Mouse (Mus musculus) heart, embryonic 14.5 days (tissue): Measurements from ENCODE around the gene Fer. TPM values are rescaled to one million over a fixed set of nuclear protein-coding genes. Genes with fewer than 3 reads are reported as not detected.

Experiments
- ATAC-seq: fragments of 200-750 bp; cut with Nextera tagmentation; 2 replicates; pipeline ENCODE4 v1.8.0; 2017; ENCODE audit warnings: low read depth, moderate TSS enrichment; ENCODE audit not compliant: insufficient number of reproducible peaks, insufficient read depth, low FRiP score
- H3K27ac ChIP-seq, 2 experiments: fragments of 200-500 bp in 1 of 2; fragments of 300-500 bp in 1 of 2; sonication (generic) in 1 of 2; replicated peaks in 1 of 2; 2 replicates each; pipeline ENCODE4 v1.5.1; 2012 to 2014; ENCODE audit warnings: low read depth in 2 of 2, low read length in 2 of 2, control low read depth in 1 of 2, mild to moderate bottlenecking in 1 of 2, mixed read lengths in 1 of 2; ENCODE audit not compliant: control insufficient read depth in 1 of 2, insufficient read depth in 1 of 2
- H3K27me3 ChIP-seq: fragments of 300-500 bp; sonication (generic); 2 replicates; pipeline ENCODE4 v1.6.1; 2014; ENCODE audit warnings: mild to moderate bottlenecking, low read length, control low read depth; ENCODE audit not compliant: control insufficient read depth, insufficient read depth
- H3K36me3 ChIP-seq: fragments of 300-500 bp; sonication (generic); 2 replicates; pipeline ENCODE4 v1.6.1; 2014; ENCODE audit warnings: mild to moderate bottlenecking, control low read depth, low read length, mixed read lengths; ENCODE audit not compliant: control insufficient read depth, insufficient read depth
- H3K4me1 ChIP-seq, 2 experiments: fragments of 200-500 bp in 1 of 2; fragments of 300-500 bp in 1 of 2; sonication (generic) in 1 of 2; 2 replicates each; pipeline ENCODE4 v1.6.1; 2012 to 2014; ENCODE audit warnings: low read length in 2 of 2, control low read depth in 1 of 2, mixed read lengths in 1 of 2; ENCODE audit not compliant: control insufficient read depth in 2 of 2, insufficient read depth in 2 of 2
- H3K4me2 ChIP-seq: fragments of 300-500 bp; sonication (generic); 2 replicates; pipeline ENCODE4 v1.6.1; 2014; ENCODE audit warnings: mild to moderate bottlenecking, low read length
- H3K4me3 ChIP-seq, 2 experiments: fragments of 200-500 bp in 1 of 2; fragments of 300-500 bp in 1 of 2; sonication (generic) in 1 of 2; 2 replicates each; pipeline ENCODE4 v1.5.1; 2012 to 2014; ENCODE audit warnings: low read length in 2 of 2, mild to moderate bottlenecking in 2 of 2, control low read depth in 1 of 2, low read depth in 1 of 2, moderate library complexity in 1 of 2; ENCODE audit not compliant: control insufficient read depth in 1 of 2, insufficient read depth in 1 of 2
- H3K9ac ChIP-seq: fragments of 300-500 bp; sonication (generic); 2 replicates; pipeline ENCODE4 v1.6.1; 2014; ENCODE audit warnings: mild to moderate bottlenecking, low read length
- H3K9me3 ChIP-seq: fragments of 300-500 bp; sonication (generic); 2 replicates; pipeline ENCODE4 v1.6.1; 2016; ENCODE audit warnings: low read length, control low read depth; ENCODE audit not compliant: control insufficient read depth
- whole genome bisulfite sequencing: fragments of 180-500 bp; shearing (Covaris S2); extraction: QIAGEN DNeasy Blood & Tissue Kit; methylation state at CpG from one replicate; pipeline ENCODE4 v1.1.7; 2014; 5-methylcytosine and 5-hydroxymethylcytosine counted together
- polyA plus RNA-seq: library from polyadenylated mRNA; unstranded; fragments of >200 nt; fragmentation: Nextera tagmentation; extraction: Ambion mirVana; gene quantifications from 2 replicates; pipeline ENCODE4 v1.2.1, GENCODE M21; 2014

Gene Fer
- polyA plus RNA-seq, 1 experiment from 2014 or later: 26.0 TPM

DNA sequence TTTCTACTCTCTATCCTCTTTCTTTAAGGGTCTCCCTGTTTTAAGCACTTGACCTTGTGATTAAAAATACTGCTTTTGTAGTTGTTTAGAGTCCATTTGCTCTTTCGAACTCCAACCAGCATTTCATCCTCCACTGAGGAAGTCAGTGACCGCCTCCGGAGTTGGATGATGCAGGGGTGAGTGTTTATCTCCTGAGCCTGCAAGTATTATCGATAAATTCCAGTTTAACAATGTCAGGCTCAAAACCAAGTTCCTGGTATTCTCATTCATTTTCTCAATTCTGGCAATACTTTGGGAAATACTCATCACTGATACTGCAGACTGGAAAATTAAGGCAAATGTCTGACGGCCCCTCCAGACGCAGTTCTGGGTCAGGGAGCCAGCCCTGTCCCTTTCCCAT is 13.7 kb upstream of the Fer start:
- Histone ChIP-seq H3K4me2 (peak overlapping the region; percentile 61), H3K36me3 (no peaks in the 10 kb centered on the region), H3K9me3 (no peaks in the 10 kb centered on the region), H3K27ac (peak overlapping the region; percentile 66 to 73), H3K4me1 (no peaks in the 10 kb centered on the region; a peak in 1 of 4 replicates), H3K9ac (peak overlapping the region; percentile 89), H3K27me3 (no peaks in the 10 kb centered on the region), H3K4me3 (peak overlapping the region; percentile 68 to 90)
- no peak for ATAC-seq
- 4% methylated on average over 6 of the region's 6 CpGs for WGBS

DNA sequence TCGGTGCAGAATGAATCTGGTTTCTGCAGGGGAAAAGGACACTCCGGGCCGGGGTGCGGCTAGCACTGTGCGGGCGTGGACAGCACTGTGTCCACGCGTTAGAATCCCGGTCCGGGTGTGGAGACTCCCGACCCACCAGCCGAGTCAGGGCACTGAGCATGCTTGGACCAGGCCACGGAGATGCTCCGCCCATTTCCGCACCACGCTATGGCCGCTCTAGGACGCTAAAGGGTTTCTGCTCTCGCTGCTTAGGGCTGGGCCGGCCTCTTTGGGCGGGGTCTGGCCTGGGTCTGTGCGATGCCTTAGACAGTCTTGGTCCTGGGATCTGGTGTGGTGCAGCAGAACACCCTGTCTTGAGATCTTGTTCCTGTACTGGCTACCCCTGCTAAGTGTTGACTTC is 13.3 kb upstream of the Fer start:
- H3K4me3 ChIP-seq: peak overlapping the region; percentile 68 to 90
- peak overlapping the region; percentile 89 for H3K9ac ChIP-seq
- peak overlapping the region; percentile 66 to 73 for H3K27ac ChIP-seq
- peak; percentile 99 for ATAC-seq
- H3K4me1 ChIP-seq: no peaks in the 10 kb centered on the region; a peak in 1 of 4 replicates
- no peaks in the 10 kb centered on the region for H3K36me3 ChIP-seq
- H3K27me3 ChIP-seq: no peaks in the 10 kb centered on the region
- 2% methylated on average over 22 of the region's 22 CpGs for WGBS
- H3K4me2 ChIP-seq: peak overlapping the region; percentile 61
- H3K9me3 ChIP-seq: no peaks in the 10 kb centered on the region

DNA sequence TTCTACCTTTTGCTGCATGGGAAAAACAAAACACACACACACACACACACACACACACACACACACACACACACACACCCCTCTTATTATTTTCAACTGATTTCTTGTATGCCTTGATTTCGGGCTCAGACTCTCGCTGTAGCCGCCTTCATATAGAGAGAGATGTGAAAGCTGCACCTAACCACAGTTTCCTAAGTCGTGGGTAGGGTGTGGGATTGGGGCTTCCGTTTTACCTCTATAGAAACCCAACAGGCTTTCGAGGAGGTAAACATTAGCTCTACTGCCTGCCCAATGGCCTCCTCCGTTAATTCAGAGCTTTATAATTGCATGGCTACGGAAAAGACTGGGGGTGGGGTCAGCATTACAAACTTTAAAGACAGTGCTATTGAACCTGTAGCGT is 12.8 kb upstream of the Fer start:
- Histone ChIP-seq H3K27ac (no peak overlapping the region), H3K4me1 (no peaks in the 10 kb centered on the region; a peak in 1 of 4 replicates), H3K9ac (no peak overlapping the region), H3K4me2 (peak overlapping the region; percentile 61), H3K27me3 (no peaks in the 10 kb centered on the region), H3K36me3 (no peaks in the 10 kb centered on the region), H3K9me3 (no peaks in the 10 kb centered on the region), H3K4me3 (no peak overlapping the region)
- 90% methylated on average over 9 of the region's 9 CpGs for WGBS
- 0 out of 2 replicates have a peak, but pooled peaks have one; percentile 4 for ATAC-seq

DNA sequence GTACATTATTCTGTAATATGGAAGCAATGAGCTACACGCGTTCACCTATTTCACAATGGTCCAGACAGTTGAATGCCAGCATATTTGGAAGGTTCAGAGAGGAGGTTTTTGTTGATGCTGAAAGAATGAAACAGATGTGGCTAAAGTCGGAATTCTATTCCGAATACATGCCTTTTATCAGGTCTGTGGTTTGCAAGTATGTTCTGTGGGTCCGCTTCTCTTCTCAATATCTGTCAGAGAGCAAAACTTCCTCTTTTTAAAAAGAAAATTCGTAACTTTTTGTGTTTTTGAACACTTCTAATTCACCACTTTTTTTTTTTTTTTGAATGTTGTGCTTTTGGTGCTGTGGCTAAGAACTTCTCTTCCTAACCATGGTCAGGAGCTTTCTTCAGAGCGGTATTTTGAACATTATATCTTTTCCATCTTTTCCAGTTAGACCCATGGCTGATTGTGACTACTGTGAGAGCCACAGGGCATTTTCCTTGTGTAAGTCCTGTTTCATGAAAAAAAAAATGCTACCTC is 5.8 kb upstream of the Fer start:
- no peak for ATAC-seq
- Histone ChIP-seq H3K4me1 (peaks cover 0 to 7% of the 10 kb centered on the region in 2 experiments; a peak in 3 of 4 replicates), H3K27me3 (no peaks in the 10 kb centered on the region), H3K9ac (no peak overlapping the region), H3K27ac (no peak overlapping the region), H3K4me2 (no peak overlapping the region), H3K36me3 (no peaks in the 10 kb centered on the region), H3K4me3 (no peak overlapping the region), H3K9me3 (no peaks in the 10 kb centered on the region)
- WGBS: 87% methylated on average over 7 of the region's 7 CpGs

DNA sequence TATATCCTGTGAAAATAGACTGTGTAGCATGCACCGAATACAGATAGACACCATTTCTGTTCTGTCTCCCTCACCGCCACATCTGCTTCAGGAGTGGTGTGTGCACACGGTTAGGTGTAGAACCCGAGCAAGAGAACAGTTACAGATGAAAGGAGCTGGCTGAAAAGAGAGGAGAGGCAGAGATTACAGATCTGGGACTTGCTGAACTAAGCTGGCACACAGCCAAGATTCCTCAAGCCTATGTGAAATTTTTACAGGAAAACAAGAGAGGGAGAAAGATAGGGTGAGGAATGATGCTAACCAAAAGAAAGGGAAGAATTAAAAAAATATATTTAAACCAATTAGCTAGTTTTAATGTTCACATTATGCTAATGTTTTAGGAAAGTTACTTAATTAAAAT is 1.9 kb upstream of the Fer start:
- H3K27me3 ChIP-seq: no peaks in the 10 kb centered on the region
- 25% methylated on average over 4 of the region's 4 CpGs for WGBS
- ATAC-seq: no peak
- peaks cover 2 to 19% of the 10 kb centered on the region in 2 experiments; a peak in 3 of 4 replicates for H3K4me1 ChIP-seq
- no peak overlapping the region for H3K9ac ChIP-seq
- no peak overlapping the region for H3K27ac ChIP-seq
- H3K36me3 ChIP-seq: no peaks in the 10 kb centered on the region
- 0 out of 2 replicates have a peak overlapping the region, but pooled peaks have one; percentile 4 for H3K4me2 ChIP-seq
- no peak overlapping the region for H3K4me3 ChIP-seq
- H3K9me3 ChIP-seq: no peaks in the 10 kb centered on the region

DNA sequence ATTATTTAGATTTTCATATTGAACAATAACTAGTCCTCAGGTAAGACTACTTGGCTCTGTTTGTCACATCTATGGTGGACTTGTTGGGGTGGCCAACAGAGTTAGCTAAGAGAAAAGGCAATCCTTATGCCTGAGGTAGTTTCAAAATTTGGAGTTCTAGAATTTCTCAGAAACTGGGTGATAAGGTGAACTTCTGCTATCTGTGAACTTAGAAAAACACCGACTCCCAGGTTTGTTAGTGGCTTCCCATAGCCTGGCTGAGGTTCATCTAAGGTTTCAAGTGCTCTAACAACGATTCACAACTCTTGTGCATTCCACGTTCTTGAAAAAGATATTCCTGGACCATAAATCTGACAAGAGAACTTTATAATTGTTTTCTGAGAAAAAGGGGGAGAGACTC is 463 bp upstream of the Fer start:
- Histone ChIP-seq H3K4me3 (peak overlapping the region in 1 of 2 experiments; percentile 94; a peak in 2 of 4 replicates), H3K4me2 (peak overlapping the region; percentile 79)

DNA sequence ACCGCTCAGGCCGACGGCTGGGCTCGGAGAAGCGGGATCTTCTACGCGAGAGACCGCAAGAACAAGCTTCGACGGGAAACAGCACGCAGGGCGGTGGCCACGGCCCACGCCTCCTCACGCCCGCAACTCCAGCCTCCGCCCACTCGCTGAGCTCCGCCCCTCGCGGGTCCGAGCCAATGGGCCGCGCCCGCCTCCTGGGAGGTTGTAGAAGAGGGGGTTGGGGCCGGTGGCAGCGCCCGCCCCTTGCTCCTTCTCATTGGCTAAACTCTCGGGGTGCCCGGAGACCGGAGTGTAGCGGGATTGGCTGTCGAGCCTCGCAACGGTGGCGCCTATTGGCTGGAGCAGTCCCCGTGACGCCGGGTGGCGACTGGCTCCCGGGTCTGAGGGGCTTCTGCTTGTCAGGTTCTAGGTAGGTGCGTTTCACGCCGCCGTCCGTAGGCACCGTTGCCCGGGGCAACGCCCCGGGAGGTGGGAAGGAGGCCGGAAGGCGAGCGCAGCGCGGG is 836 bp downstream of the Fer start, which contains the start of gene A930002H24Rik:
Gene A930002H24Rik, minus strand, starts transcription at position 145 of the 503 bp plus-strand sequence.
- H3K4me2 ChIP-seq: peak within 1 kb of the TSS; percentile 79
- peak within 1 kb of the TSS; percentile 91 to 94 for H3K4me3 ChIP-seq
- peak within 1 kb of the TSS; percentile 93 for H3K9ac ChIP-seq
- H3K9me3 ChIP-seq: no peaks in the 10 kb centered on the region
- no peaks in the 10 kb centered on the region for H3K36me3 ChIP-seq
- peak within 1 kb of the TSS; percentile 78 to 80 for H3K27ac ChIP-seq
- H3K4me1 ChIP-seq: peaks cover 2 to 19% of the 10 kb centered on the region in 2 experiments; a peak in 3 of 4 replicates
- WGBS: under 1% methylated on average over 55 of the region's 55 CpGs
- peak; percentile 99 for ATAC-seq
- H3K27me3 ChIP-seq: no peaks in the 10 kb centered on the region

More for the DNA sequence above, 463 bp upstream of the Fer start:
- Histone ChIP-seq H3K9ac (peak overlapping the region; percentile 76; the same call in 1 of the 2 replicates), H3K27me3 (no peaks in the 10 kb centered on the region), H3K4me1 (peaks cover 2 to 19% of the 10 kb centered on the region in 2 experiments; a peak in 3 of 4 replicates), H3K36me3 (no peaks in the 10 kb centered on the region), H3K9me3 (no peaks in the 10 kb centered on the region), H3K27ac (no peak overlapping the region)
- 30% methylated on average over 3 of the region's 3 CpGs for WGBS
- ATAC-seq: no peak
